Mouse (Mus musculus) thymus, adult 18-20 months (tissue): ENCODE data around the gene Limd2.
"Not testable (repeated sequence)": the region's sequence is repeated elsewhere in the genome, so short reads cannot be mapped to it uniquely, and the experiment has no call there.

ENCODE experiments used
- DNase-seq, 2 experiments: peaks; one replicate each; pipeline ENCODE4 v3.0.0; 2022; ENCODE audit warnings: mixed read lengths in 2 of 2

Limd2 gene

DNA sequence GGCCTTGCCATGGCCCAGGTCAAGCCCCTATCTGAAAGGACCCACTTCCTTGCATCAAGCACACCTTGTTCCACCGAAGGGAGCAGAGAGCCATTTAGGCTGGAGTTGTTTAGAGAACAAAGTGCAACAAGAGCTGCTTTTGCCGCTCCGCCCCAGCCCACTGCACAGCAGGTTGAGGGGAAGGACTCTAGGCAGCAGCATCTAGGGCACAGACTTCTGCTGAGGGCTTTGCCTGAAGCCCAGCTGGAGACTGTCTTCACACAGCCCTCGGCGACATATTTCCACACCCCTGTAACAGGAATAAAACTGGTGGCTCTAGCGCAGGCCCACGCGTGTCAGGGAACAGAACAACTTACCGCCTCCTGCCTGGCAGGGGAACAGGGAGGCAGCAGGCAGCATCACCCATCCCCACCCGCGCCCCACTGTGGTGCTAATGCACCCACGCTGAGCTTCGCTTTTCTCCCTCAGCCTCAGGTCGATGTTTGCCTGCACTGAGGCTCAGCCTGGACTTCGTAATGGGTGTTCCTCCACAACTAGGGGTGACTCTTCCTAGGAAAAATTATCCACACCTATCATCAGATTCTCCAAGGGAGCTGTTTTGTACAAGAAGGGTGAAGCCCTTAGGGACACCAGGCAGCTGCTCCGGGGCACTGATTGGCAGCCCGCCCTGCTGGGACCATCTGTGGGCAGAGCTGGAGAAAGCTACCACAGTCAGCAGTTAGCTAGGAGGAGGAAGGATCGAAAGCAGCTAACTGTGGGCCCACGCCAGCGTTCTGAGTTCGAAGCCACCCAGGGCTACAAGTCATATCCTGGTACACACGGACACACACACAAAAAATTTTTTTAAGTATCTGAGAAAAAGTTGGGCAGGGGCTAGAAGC lies at the start of gene Limd2, which contains the start of gene Gm10840:
TSS of gene Limd2 (minus strand) at position 20 of the 881 bp plus-strand sequence.
TSS of gene Gm10840 (plus strand) at position 10 of the 881 bp plus-strand sequence.
- DNase-seq, result peak; percentile 57 to 70

DNA sequence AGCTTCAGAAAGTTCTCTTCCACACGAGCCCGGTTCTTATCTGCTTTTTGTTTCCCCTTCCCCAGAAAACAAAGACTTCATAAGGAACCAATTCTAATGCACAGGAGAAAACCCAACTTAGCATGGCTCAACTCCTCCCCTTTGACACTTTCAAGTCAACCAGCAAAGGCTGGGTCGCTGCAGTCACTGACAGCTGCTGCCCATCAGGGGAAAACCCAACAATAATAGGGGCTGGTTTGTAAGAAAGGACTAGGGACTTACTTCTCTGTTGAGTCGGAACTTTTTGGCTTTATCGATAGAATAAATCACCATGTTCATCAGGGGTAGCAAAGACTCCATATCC lies 41.4 kb upstream of the Limd2 start, which contains the start of gene Strada:
TSS of gene Strada (minus strand) at position 46 of the 343 bp plus-strand sequence.
- DNase-seq, result no peak

DNA sequence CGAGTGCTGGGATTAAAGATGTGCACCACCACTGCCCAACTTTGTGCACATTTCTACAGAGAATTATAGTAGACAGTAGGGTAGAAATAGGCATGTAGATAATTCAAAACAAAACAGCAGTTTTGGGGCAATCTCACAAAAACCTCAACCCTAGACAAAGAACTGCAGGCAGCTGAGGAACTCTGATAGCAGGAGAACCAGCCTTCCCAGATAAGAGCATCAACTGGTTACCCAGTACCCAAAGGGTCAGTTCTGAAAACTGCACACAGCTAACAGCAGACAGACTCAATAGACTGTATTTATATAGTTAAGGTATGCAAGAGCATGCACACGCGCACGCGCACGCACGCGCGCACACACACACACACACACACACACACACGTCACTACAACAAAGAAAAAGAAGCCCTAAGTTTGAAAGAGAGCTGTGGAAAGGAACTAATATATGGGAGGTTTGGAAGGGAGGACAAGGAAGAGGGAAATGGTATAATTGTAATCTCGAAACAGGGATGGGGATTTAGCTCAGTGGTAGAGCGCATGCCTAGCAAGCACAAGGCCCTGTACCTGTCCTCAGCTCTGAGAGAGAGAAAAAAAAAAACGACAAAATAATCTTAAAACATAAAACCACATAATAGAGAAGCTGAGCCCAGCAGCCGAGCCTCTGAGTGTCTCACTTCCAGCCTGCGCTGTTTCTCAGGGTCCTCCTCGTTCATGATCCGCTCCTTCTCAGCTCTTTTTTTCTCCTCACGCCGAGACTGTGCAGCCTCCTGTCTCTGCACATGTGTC lies 40.9 kb upstream of the Limd2 start:
- DNase-seq, result no peak

DNA sequence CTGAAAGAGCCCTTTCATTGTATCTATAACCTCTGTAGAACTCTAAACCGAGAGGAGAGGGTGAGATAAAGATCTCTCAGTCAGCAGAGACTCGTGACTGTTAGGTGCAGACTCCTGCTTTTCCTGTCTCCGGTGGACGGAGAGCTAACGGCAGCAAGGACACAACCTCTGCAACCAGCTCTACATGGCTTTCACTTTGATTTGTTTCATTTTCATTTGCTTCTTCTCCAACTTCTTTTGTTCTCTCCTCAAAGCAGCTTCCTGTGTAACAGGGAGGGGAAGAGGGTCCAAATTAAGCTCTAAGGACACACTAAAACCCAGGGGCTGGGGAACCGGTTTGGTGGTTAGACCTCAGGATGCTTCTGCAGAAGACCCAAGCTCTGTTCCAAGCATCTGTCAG lies 40.1 kb upstream of the Limd2 start:
- no peak for DNase-seq

- not testable (repeated sequence) for DNase-seq
These were observed 39.3 kb upstream of the Limd2 start for GRCm38 (mm10) chr11:106199997-106200396.

- DNase-seq, result no peak
These were observed 37.6 kb upstream of the Limd2 start for GRCm38 (mm10) chr11:106198277-106198676.

DNA sequence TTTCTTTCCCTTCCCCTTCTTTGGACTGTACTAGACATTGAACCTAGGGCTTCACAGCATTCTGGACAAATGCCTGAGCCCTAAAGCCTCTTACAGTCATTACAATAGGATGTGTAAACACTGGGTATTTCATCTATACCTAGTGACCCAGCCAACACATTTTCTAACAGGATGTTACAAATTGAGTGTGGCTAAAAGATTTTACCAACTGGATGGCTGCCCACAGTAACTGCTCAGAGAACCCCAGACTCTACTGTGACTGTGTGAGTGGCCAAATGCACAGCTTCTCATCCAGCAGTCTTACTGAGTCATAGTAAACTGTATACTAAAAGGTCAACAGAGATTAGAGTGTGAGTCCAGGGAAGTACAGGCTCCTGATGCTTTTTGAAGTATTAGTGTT lies 34.7 kb upstream of the Limd2 start:
- no peak for DNase-seq

DNA sequence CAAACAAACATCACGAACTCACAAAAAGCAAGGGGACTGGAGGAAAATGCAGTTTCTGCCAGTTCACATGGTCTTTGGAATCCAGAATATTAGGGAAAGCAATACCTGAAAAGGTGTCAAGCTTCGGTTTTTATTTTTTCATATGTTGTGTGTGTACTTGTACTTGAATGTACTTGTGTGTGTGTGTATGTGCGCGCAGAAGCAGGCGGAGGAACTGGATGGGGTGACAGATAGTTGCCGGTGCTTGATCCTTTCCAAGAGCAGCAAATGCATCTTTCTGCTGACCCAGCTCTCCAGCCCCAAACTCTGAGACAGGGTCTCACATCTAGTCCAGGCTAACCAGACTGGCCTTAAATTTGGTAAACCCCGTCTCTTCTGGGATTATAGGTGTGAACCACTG lies 34.2 kb upstream of the Limd2 start:
- no peak for DNase-seq

GRCm38 (mm10) chr11:106194155-106194541 lies 33.5 kb upstream of the Limd2 start:
- DNase-seq, result no peak

GRCm38 (mm10) chr11:106193371-106194154 lies 32.9 kb upstream of the Limd2 start:
- DNase-seq, result peak; percentile 96 to 97

DNA sequence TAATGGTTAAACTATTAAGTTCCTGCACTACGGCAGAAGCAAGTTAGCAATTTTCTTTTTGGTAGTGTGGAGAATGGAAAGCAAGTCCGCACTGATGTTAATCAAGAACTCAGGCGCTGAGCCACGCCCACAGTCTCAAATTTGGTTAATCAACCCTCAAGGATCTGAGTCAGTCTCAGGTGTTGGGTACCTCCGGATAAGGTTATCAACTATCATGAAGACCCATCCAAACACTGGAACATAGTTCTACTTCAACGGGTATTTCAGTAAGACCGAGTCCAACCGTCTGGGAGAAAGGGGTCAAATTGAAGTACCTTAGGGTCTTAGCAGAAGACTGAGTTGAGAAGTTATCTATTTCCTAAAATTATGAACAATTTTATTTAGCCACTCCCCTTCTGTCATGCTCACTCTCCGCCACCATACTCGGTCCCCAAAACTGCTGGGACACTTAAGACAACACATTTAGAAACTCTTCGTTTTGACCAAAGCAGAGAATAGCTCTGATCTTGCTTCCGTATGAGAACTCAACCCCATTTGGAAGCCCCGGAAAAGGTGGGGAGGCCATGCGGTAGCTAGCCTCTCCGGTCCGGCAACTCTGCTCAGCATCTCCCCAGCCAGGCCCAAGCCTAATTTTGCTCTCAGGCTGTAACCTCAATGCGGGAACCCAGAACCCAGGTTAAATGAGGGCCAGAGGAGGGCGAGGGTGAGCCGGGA lies 32.2 kb upstream of the Limd2 start:
- DNase-seq, result no peak

DNA sequence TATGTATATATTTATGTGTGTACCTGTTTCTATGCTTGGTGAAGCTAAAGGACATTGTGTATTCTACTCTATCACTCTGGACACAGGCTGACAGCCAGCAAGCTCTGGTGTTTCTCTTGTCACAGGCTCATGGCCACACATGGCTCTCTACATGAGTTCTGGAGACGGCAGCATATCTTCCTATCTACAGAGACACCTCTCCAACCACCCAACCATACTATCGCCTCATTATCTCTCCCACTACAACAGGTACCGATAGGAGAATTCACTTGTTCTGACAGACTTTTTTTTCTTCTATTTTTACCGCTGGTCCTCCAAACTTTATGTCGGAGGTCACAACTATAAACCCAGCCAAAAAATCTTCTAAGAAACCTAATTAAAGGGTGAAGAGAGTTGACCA lies 31.6 kb upstream of the Limd2 start:
- no peak for DNase-seq

DNA sequence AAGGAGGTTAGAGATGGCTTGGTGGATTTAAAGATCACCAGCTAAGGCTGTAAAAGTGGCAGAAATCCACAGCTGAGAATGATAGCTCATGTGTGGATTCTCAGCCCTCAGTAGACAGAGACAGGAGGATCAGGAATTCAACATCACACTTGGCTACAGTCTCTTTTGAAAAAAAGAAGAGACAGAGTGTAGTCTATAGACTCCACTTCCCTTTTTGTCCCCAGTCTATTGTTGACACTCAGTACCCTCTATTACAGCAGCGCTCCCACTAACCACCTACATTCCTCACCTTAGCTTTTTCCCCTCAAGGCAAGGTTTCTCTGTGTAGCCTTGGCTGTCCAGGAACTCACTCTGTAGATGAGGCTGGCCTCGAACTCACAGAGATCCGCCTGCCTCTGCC lies 31.1 kb upstream of the Limd2 start:
- DNase-seq, result no peak

DNA sequence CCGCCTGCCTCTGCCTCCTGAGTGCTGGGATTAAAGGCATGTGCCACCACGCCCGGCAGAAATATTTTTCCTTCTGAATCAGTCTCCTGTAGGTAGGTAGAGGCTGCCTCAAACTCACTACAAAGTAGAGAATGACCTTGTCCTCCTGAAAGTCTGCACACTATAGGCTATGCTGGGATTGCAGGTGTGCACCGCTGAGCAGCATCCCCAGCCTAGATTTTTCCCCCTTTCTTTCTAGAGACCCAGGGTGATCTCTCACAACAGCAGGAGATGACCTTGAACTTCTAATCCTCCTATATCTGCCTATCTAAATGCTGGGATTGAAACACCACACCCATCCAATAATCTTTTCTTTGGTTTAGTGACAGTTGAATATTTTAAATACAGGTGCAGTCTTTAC lies 26.7 kb upstream of the Limd2 start:
- DNase-seq, result no peak

GRCm38 (mm10) chr11:106180449-106180801 lies 19.8 kb upstream of the Limd2 start:
- DNase-seq, result no peak

GRCm38 (mm10) chr11:106179711-106180448 lies 19.2 kb upstream of the Limd2 start:
- DNase-seq, result no peak

GRCm38 (mm10) chr11:106178036-106178782 lies 17.5 kb upstream of the Limd2 start:
- DNase-seq, result no peak

DNA sequence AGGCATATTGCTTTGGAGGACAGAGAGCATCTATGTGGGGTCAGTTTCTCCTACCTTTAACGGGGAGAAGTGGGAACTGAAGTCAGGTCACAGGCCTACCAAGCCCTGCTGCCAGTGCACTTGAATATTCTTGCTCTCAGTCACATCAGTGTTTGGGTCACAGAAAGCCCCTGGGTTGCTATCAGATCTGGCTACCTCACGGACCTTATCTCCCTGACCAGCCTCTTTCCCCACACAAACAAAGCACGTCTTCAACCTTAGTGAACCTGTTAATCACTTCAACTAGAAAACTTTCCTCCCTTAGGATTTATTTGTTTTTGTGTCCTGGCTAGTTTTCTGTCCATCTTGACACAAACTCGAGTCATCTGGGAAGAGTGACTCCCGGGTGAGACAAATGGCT lies 15.7 kb upstream of the Limd2 start:
- DNase-seq, result no peak

DNA sequence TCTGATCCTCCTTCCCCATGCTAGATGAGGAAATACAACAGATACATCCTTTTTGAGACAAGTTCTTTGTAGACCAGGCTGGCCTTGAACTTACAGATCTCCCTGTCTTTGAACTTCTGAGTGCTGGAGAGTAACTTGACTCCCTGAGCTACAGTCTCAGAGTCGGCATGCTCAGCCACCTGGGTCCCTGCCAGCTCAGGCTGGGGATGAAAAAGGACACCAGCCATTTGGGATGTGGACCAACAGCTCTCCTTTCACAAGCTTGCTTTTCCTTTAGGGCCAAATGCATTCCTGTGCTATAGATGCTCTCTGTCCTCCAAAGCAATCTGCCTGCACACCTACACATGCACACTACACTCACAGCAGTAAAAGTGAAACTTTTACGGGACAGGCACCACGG lies 14.4 kb upstream of the Limd2 start:
- no peak for DNase-seq

GRCm38 (mm10) chr11:106174372-106174771 lies 13.7 kb upstream of the Limd2 start:
- no peak for DNase-seq

GRCm38 (mm10) chr11:106173228-106173627 lies 12.6 kb upstream of the Limd2 start:
- DNase-seq, result no peak
